Mouse (Mus musculus) kidney, postnatal 0 days (tissue): ENCODE results near the gene Parg. TPM values are rescaled to one million over a fixed set of nuclear protein-coding genes. Genes with fewer than 3 reads are reported as not detected.
"Not testable (repeated sequence)": the region's sequence is repeated elsewhere in the genome, so short reads cannot be mapped to it uniquely, and the experiment has no call there.

Experiments used
- ATAC-seq: fragments of 200-750 bp; cut with Nextera tagmentation; replicated peaks from 2 replicates; pipeline ENCODE4 v1.8.0; 2017; ENCODE audit warnings: low read depth, moderate number of reproducible peaks, moderate TSS enrichment, moderate library complexity; ENCODE audit not compliant: low FRiP score
- DNase-seq: peaks from one replicate; pipeline ENCODE4 v3.0.0-alpha.2; 2016; ENCODE audit warnings: low spot score
- H3K27ac ChIP-seq: fragments of 300-500 bp; sonication (generic); 2 replicates; pipeline ENCODE4 v1.5.1; 2014; ENCODE audit warnings: mild to moderate bottlenecking
- H3K27me3 ChIP-seq: fragments of 300-500 bp; sonication (generic); 2 replicates; pipeline ENCODE4 v1.6.1; 2014; ENCODE audit warnings: low read length, mixed read lengths; ENCODE audit not compliant: insufficient read depth
- H3K36me3 ChIP-seq: fragments of 300-500 bp; sonication (generic); 2 replicates; pipeline ENCODE4 v1.6.1; 2014; ENCODE audit warnings: low read length, mixed read lengths; ENCODE audit not compliant: insufficient read depth
- H3K4me1 ChIP-seq: fragments of 300-500 bp; sonication (generic); replicated peaks from 2 replicates; pipeline ENCODE4 v1.6.1; 2014; ENCODE audit warnings: antibody characterized with exemption, low read length, mixed read lengths; ENCODE audit not compliant: insufficient read depth
- H3K4me2 ChIP-seq: fragments of 300-500 bp; sonication (generic); 2 replicates; pipeline ENCODE4 v1.6.1; 2014; ENCODE audit warnings: mild to moderate bottlenecking, low read length, moderate library complexity, mixed read lengths
- H3K4me3 ChIP-seq: fragments of 300-500 bp; sonication (generic); replicated peaks from 2 replicates; pipeline ENCODE4 v1.5.1; 2014; ENCODE audit warnings: low read depth, low read length
- H3K9ac ChIP-seq: fragments of 300-500 bp; sonication (generic); 2 replicates; pipeline ENCODE4 v1.6.1; 2014; ENCODE audit warnings: low read depth, low read length
- H3K9me3 ChIP-seq: fragments of 300-500 bp; sonication (generic); replicated peaks from 2 replicates; pipeline ENCODE4 v1.6.1; 2016; ENCODE audit warnings: low read length, inconsistent platforms, mixed read lengths
- CTCF ChIP-seq: IDR thresholded peaks from 2 replicates; pipeline ENCODE4 v1.5.1; 2016; ENCODE audit warnings: antibody characterized with exemption, low read depth, mild to moderate bottlenecking, moderate library complexity
- WGBS: fragments of 180-500 bp; shearing (Covaris S2); extraction: QIAGEN DNeasy Blood & Tissue Kit; methylation state at CpG from one replicate; pipeline ENCODE4 v1.1.7; 2014; 5-methylcytosine and 5-hydroxymethylcytosine counted together
- polyA plus RNA-seq: library from polyadenylated mRNA; unstranded; fragments of >200 nt; fragmentation: Nextera tagmentation; extraction: Ambion mirVana; gene quantifications from 2 replicates; pipeline ENCODE4 v1.2.1, GENCODE M21; 2015

The Parg gene
- polyA plus RNA-seq, 1 experiment from 2014 or later = 33.3 TPM

DNA sequence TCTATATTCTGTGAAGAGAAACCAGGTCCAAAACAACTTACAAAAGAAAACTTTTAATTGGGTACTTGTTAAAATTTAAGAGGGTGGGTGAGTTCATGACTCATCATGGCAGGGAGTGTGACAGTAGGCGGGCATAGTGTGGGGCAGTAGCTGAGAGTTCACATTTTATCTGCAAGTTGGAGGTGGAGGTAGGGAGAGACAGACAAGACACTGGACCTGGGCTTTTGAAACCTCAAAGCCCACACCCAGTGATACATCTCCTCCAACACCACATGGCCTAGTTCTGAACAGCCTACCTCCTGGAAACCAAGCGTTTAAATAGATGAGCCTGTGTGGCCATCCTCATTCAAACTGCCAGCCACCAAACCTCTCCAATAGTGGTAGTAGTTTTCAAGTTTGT is 26.4 kb upstream of the Parg start:
- no peak for TF ChIP-seq CTCF
- Histone ChIP-seq H3K4me2 (no peak overlapping the region), H3K9ac (no peak overlapping the region), H3K27me3 (no peaks in the 10 kb centered on the region), H3K36me3 (peaks cover 30% of the 10 kb centered on the region; the same call in 1 of the 2 replicates), H3K27ac (no peak overlapping the region), H3K4me3 (no peak overlapping the region), H3K4me1 (no peaks in the 10 kb centered on the region), H3K9me3 (no peaks in the 10 kb centered on the region)
- 82% methylated on average over 2 of the region's 2 CpGs for WGBS
- ATAC-seq (peak; percentile 52; the same call in 1 of the 2 replicates), DNase-seq (no peak)

DNA sequence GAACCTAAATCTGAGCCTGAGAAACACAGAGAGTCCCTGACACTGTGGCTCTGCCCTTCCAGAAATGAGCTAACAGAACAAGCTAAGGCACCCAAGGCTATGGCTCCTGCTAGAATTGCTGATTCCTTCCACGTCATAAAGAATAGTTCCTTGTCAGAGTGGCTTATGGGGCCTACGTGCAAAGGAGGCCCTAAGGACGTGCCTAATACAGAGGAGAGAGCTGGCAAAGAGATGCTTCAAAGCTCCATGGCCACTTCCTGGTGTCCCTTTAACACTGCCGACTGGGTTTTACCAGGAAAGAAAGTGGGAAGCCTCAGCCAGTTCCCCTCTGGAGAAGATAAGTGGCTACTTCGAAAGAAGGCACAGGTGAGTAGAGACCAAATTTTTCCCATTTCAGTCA is 25.2 kb upstream of the Parg start:
- H3K27ac ChIP-seq = not testable (repeated sequence)

DNA sequence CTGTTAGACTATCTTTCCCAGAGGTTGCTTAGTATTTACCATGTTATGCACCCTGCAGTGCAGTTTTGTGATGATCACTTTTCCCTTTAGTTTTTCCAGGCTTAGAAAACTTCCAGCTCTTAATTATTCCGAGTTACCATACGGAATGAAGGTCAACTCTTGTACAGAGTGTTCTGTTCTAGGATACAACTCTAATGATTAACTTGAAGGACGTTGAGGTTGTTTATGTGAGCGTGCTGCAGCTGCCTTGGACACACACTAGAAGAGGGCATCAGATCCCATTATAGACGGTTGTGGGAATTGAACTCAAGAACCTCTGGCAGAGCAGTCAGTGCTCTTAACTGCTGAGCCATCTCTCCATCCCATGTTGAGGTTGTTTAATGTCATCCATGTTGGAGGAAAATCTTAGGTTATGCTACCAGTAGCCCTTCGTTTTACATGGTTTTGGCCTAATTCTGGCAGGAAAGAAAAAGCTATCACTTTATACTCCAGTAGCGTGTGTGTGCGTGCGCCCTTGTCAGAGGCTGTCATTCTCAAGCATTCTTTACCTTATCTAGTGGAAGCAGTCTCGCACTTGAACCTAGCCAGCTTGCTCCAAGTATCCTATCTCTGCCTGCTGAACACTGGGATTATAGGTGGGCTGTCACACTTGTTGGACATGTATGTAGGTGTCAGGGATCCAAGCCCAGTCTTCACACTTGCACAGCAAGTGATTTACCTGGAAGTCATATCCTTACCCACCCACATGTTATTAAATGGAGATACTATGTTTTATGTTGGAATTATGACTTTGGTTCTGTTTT is 22.2 kb upstream of the Parg start:
- H3K4me3 ChIP-seq = no peak overlapping the region
- no peak overlapping the region for H3K27ac ChIP-seq
- no peaks in the 10 kb centered on the region for H3K27me3 ChIP-seq
- 83% methylated on average over 10 of the region's 10 CpGs for WGBS
- no peak overlapping the region for H3K4me2 ChIP-seq
- H3K9ac ChIP-seq = no peak overlapping the region
- no peak for TF ChIP-seq CTCF
- peaks cover 45% of the 10 kb centered on the region; the same call in 1 of the 2 replicates for H3K36me3 ChIP-seq
- ATAC-seq (peak; percentile 82), DNase-seq (peak; percentile 31)
- no peaks in the 10 kb centered on the region for H3K9me3 ChIP-seq
- H3K4me1 ChIP-seq = no peaks in the 10 kb centered on the region

More for the DNA sequence above, 25.2 kb upstream of the Parg start:
- WGBS = 80% methylated on average over 4 of the region's 5 CpGs
- H3K36me3 ChIP-seq = peaks cover 38% of the 10 kb centered on the region; the same call in 1 of the 2 replicates
- DNase-seq, H3K9ac ChIP-seq, H3K9me3 ChIP-seq, H3K27me3 ChIP-seq, H3K4me3 ChIP-seq, H3K4me2 ChIP-seq, ATAC-seq, H3K4me1 ChIP-seq: not testable (repeated sequence)

- Histone ChIP-seq H3K9ac (no peak overlapping the region), H3K4me2 (no peak overlapping the region), H3K9me3 (no peaks in the 10 kb centered on the region), H3K4me3 (no peak overlapping the region), H3K4me1 (no peaks in the 10 kb centered on the region), H3K27me3 (no peaks in the 10 kb centered on the region), H3K27ac (no peak overlapping the region), H3K36me3 (peaks cover 48% of the 10 kb centered on the region; the same call in 1 of the 2 replicates)
- 78% methylated on average over 6 of the region's 6 CpGs for WGBS
- no peak for TF ChIP-seq CTCF
- no peak for DNase-seq
- 0 out of 2 replicates have a peak, but pooled peaks have one; percentile 43 for ATAC-seq
Observed at GRCm38 (mm10) chr14:32180861-32181260, 20.9 kb upstream of the Parg start.

GRCm38 (mm10) chr14:32183846-32184245 is 17.9 kb upstream of the Parg start:
- 95% methylated on average over 4 of the region's 4 CpGs for WGBS

GRCm38 (mm10) chr14:32190627-32191391 is 10.9 kb upstream of the Parg start:
- ATAC-seq (no peak), DNase-seq (no peak)
- Histone ChIP-seq H3K27me3 (no peaks in the 10 kb centered on the region), H3K4me3 (no peak overlapping the region), H3K36me3 (peaks cover 39% of the 10 kb centered on the region), H3K27ac (no peak overlapping the region), H3K4me1 (no peaks in the 10 kb centered on the region), H3K9ac (no peak overlapping the region), H3K4me2 (no peak overlapping the region), H3K9me3 (no peaks in the 10 kb centered on the region)
- 73% methylated on average over 6 of the region's 6 CpGs for WGBS
- no peak for TF ChIP-seq CTCF

More at GRCm38 (mm10) chr14:32183846-32184245, 17.9 kb upstream of the Parg start:
- Histone ChIP-seq H3K9me3 (no peaks in the 10 kb centered on the region), H3K27me3 (no peaks in the 10 kb centered on the region), H3K36me3 (peaks cover 58% of the 10 kb centered on the region), H3K27ac (no peak overlapping the region), H3K9ac (no peak overlapping the region), H3K4me2 (no peak overlapping the region), H3K4me1 (no peaks in the 10 kb centered on the region), H3K4me3 (no peak overlapping the region)
- ATAC-seq (no peak), DNase-seq (no peak)
- no peak for TF ChIP-seq CTCF
